Mouse (Mus musculus) frontal cortex, postnatal 14 days (tissue): ENCODE measurements around the gene Dbh.

ENCODE experiments used
- DNase-seq, 2 experiments: peaks; one replicate each; pipeline ENCODE4 v3.0.0; 2022; ENCODE audit warnings: low spot score in 2 of 2

The Dbh gene

DNA sequence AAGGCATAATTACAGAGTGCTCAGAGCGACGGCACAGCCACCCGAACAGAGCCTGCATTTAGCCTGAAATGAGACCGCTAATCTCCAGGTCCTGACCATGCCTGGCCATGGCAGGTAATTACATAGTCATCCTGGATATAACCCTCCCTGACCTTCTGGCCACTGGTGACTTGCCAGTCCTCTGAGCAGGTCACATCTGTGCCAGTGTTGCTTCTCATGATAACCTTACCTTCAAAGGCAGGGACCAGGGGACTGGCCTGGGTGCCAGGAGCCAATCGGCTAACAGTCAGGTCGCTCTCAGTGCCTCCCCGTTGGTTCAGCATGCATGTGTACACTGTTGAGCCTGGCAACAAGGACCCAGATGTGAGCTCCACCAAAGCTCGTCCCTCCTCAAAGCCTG, 53.5 kb downstream of the Dbh start:
- DNase-seq, result no peak

DNA sequence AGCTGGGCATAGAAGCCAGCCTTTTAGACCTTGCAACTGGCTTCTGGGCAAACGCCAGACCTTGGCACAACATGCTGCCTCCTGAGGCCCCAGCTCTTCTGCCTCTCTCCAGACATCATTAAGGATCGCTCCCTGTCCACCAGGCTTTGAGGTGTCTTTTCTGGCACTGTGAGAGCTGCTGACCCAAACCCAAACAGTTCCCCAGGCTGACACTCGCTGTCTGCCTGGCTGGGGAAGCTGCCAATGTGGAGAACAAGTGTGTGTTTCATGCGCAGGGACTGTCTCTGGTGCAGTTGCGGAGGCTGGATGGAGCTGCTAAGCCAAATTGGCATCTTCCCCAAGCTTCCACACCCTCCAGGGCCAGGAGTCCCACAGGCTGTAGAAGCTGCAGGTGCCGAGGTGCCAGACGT, 58.0 kb downstream of the Dbh start:
- DNase-seq, result peak in 1 of 2 experiments; percentile 46

DNA sequence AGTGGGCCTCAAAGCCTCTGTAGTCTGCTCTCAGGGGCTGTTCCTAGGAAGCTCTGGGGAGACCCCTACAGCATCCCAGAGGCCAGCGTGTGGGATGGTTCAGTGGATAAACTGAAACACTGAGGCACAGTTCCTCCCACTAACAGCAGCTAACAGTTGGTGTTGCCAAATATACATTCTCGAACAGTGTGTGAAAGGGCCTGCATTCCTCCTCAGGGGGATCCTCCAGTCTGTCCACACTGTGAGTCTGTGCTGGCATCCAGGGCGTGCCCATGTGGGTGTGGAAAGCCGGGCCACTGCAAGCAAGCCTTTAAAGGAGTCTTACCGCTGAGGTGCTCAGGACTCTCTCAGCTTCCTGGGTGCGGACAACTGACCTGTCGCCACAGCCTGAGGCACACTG, 61.5 kb downstream of the Dbh start:
- no peak for DNase-seq

DNA sequence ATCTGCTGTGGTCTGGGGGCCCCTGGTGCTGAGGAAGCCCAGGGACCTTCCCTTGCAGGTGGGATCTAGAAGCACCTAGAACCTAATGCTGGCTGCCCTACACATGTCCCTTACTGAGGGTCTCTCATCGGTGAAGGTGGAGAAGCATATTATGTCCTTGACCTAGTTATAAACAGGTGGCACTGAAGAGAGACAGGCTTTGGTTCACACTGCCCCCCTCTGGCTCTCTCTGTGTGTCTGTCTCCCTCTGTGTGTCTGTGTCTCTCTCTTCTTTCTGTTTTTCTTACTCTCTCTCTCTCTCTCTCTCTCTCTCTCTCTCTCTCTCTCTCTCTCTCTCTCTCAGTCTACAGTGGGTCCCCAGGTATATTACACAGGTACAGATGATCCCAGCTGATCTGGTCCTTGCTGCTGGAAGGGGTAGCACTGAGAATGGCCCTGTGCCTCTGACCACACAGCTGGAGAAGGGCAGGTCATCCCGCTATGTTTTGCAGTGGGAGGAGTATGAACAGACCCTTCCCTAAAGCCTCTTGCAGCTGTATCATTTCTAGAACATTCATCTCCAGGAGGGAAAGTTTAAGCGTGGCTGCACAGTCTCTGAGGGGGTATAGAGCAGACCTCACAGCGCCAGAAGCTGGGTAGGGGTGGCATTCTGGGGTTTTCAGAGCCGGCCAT, 63.9 kb downstream of the Dbh start:
- no peak for DNase-seq

DNA sequence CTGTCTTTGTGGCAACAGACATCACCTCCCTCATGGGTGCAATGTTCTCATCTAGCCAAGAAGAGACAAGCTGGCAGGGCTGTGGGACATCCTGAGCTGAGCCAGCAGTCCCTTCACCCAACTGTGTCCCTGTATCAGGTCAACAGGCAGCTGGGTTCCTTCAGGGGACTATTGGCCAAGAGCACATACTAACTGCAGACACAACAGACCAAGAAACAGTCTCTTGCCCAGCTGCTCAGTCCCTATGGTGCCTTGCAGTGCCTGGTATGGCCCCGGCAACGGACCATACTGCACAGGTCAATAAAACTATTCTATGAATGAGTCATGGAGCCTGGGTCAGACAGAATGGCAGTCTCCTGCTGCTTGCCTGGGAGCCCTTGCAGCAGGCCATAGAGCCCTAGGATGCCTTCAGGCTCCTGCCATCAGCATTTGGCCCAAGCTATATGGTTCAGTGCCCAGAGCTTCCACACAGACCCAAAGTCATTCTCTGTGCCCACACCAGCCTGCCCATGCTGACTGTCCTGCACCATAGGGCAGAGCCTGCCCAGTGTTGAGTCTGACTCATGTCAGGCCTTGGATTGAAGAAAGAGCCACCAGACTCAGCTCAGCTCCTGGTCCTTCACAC, 64.6 kb downstream of the Dbh start:
- DNase-seq, result no peak

DNA sequence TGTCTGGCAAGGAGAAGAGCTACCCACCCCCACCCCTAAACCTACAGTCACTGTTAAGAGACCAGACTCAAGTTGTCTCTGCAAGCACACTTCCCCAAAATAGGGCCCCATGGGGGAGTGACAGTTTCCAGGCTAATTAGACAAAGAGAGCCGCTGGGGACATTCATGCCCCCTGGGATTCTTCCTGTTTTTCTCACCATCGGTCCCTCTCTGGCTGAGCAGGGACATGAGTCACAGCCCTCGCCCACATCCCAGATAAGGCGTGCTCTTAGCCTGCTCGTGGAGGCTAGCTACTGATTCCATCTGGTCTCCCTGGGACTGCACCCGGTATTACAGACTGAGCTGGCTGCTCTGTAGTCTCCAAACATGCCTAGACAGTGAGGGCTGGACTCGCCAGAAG, 67.3 kb downstream of the Dbh start:
- no peak for DNase-seq
